Mouse (Mus musculus) G1E (cell line): ENCODE data around the gene Plk5.

ENCODE experiments used
- CTCF ChIP-seq: IDR thresholded peaks from 2 replicates; pipeline ENCODE4 v1.5.1; 2012; ENCODE audit warnings: low read depth, low read length, inconsistent platforms, mixed read lengths
- GATA2 ChIP-seq: IDR thresholded peaks from 2 replicates; pipeline ENCODE4 v1.6.1; 2012; ENCODE audit warnings: low read depth, low read length, inconsistent platforms, borderline replicate concordance
- POLR2AphosphoS5 ChIP-seq: IDR thresholded peaks from 2 replicates; pipeline ENCODE4 v1.6.1; 2012; ENCODE audit warnings: low read depth, low read length, inconsistent platforms; ENCODE audit not compliant: insufficient replicate concordance
- TAL1 ChIP-seq: conservative IDR thresholded peaks from 2 replicates; pipeline ENCODE4 v1.6.1; 2012; ENCODE audit warnings: low read depth, low read length, inconsistent platforms, mixed read lengths

GRCm38 (mm10) chr10:80372706-80373105, 16.4 kb downstream of the Plk5 start:
- TF ChIP-seq CTCF = no peak
- TF ChIP-seq POLR2AphosphoS5 = no peak
- TF ChIP-seq TAL1 = no peak
- TF ChIP-seq GATA2 = no peak
